Mouse (Mus musculus): ENCODE results near the gene Fth1. TPM values are rescaled to one million over a fixed set of nuclear protein-coding genes. Genes with fewer than 3 reads are reported as not detected.

Fth1 gene
- 100 to 1,000 TPM; 776 to 815 TPM for total RNA-seq (2023)

GRCm38 (mm10) chr19:9980258-9980657 lies at the start of gene Fth1:
TSS of gene Fth1 (plus strand) at chr19:9980598.

GRCm38 (mm10) chr19:10001206-10001969 lies 21.0 kb downstream of the Fth1 start, which contains the start of the genes Best1 and Rab3il1:
TSS of gene Best1 (minus strand) at chr19:10001633.
TSS of gene Rab3il1 (plus strand) at chr19:10001669.

Other genes starting within 250 kb of the Fth1 start
- gene Scgb2a2, start 133.0 kb upstream of the Fth1 start, total RNA-seq (2023) = not detected
- gene Incenp, start 81.0 kb upstream of the Fth1 start, total RNA-seq (2023) = 10 to 100 TPM; 47.0 to 54.4 TPM
- not detected for gene Best1, start 21.0 kb downstream of the Fth1 start, total RNA-seq (2023)
- under 1 TPM; 0.41 to 0.64 TPM for gene Rab3il1, start 21.1 kb downstream of the Fth1 start, total RNA-seq (2023)
- gene Fads3, start 61.0 kb downstream of the Fth1 start, total RNA-seq (2023) = 1 to 10 TPM in 1 of 2 experiments, under 1 TPM in 1; 0.23 to 2.2 TPM
- gene Fads2, start 121.1 kb downstream of the Fth1 start, total RNA-seq (2023) = 1 to 10 TPM in 1 of 2 experiments, under 1 TPM in 1; 0.89 to 1.9 TPM
- 10 to 100 TPM; 21.1 to 21.3 TPM for gene Fads1, start 202.3 kb downstream of the Fth1 start, total RNA-seq (2023)
- gene Tmem258, start 223.4 kb downstream of the Fth1 start, total RNA-seq (2023) = 100 to 1,000 TPM; 113 to 128 TPM
- 10 to 100 TPM; 24.3 to 26.6 TPM for gene Fen1, start 223.6 kb downstream of the Fth1 start, total RNA-seq (2023)

Data from T-cell, adult 66 days (primary cell).